Mouse (Mus musculus) kidney, embryonic 15.5 days (tissue): ENCODE results near the gene Tmem104. TPM values are rescaled to one million over a fixed set of nuclear protein-coding genes. Genes with fewer than 3 reads are reported as not detected.

Experiments
- ATAC-seq: fragments of 200-750 bp; cut with Nextera tagmentation; replicated peaks from 2 replicates; pipeline ENCODE4 v1.8.0; 2017; ENCODE audit warnings: moderate TSS enrichment; ENCODE audit not compliant: low FRiP score
- H3K27ac ChIP-seq: fragments of 300-500 bp; sonication (generic); 2 replicates; pipeline ENCODE4 v1.5.1; 2015; ENCODE audit warnings: mild to moderate bottlenecking, inconsistent platforms
- H3K27me3 ChIP-seq: fragments of 300-500 bp; sonication (generic); 2 replicates; pipeline ENCODE4 v1.6.1; 2015; ENCODE audit warnings: inconsistent platforms
- H3K36me3 ChIP-seq: fragments of 300-500 bp; sonication (generic); 2 replicates; pipeline ENCODE4 v1.6.1; 2015; ENCODE audit warnings: inconsistent platforms
- H3K4me1 ChIP-seq: fragments of 300-500 bp; sonication (generic); 2 replicates; pipeline ENCODE4 v1.6.1; 2015; ENCODE audit warnings: inconsistent platforms
- H3K4me2 ChIP-seq: fragments of 300-500 bp; sonication (generic); 2 replicates; pipeline ENCODE4 v1.6.1; 2015; ENCODE audit warnings: moderate library complexity, mild to moderate bottlenecking, inconsistent platforms
- H3K4me3 ChIP-seq: fragments of 300-500 bp; sonication (generic); replicated peaks from 2 replicates; pipeline ENCODE4 v1.5.1; 2015; ENCODE audit warnings: mild to moderate bottlenecking, inconsistent platforms
- H3K9ac ChIP-seq: fragments of 300-500 bp; sonication (generic); 2 replicates; pipeline ENCODE4 v1.6.1; 2015; ENCODE audit warnings: mild to moderate bottlenecking, inconsistent platforms
- H3K9me3 ChIP-seq: fragments of 300-500 bp; sonication (generic); replicated peaks from 2 replicates; pipeline ENCODE4 v1.6.1; 2016; ENCODE audit warnings: inconsistent platforms
- WGBS: fragments of 180-500 bp; shearing (Covaris S2); methylation state at CpG from one replicate; pipeline ENCODE4 v1.1.7; 2015; ENCODE audit warnings: mixed read lengths; 5-methylcytosine and 5-hydroxymethylcytosine counted together
- microRNA-seq: library from miRNA; unstranded; fragments of <30 nt; microRNA quantifications from one replicate; pipeline ENCODE4, GENCODE M21; 2016
- polyA plus RNA-seq: library from polyadenylated mRNA; unstranded; fragments of >200 nt; fragmentation: Nextera tagmentation; extraction: Ambion mirVana; gene quantifications from 2 replicates; pipeline ENCODE4 v1.2.1, GENCODE M21; 2015

The Tmem104 gene
- polyA plus RNA-seq, 1 experiment from 2014 or later, result 11.0 TPM

- Histone ChIP-seq H3K4me1 (peaks cover 15% of the 10 kb centered on the region), H3K4me2 (no peak overlapping the region), H3K9me3 (no peaks in the 10 kb centered on the region), H3K9ac (no peak overlapping the region), H3K36me3 (no peaks in the 10 kb centered on the region), H3K27me3 (peaks cover 11% of the 10 kb centered on the region), H3K4me3 (no peak overlapping the region), H3K27ac (no peak overlapping the region)
- 71% methylated on average over 10 of the region's 10 CpGs for WGBS
- ATAC-seq, result no peak
Observed at GRCm38 (mm10) chr11:115291503-115291902, 104.2 kb downstream of the Tmem104 start.

GRCm38 (mm10) chr11:115292631-115293375, 105.5 kb downstream of the Tmem104 start:
- H3K4me3 ChIP-seq, result no peak overlapping the region
- no peaks in the 10 kb centered on the region for H3K9me3 ChIP-seq
- no peaks in the 10 kb centered on the region for H3K36me3 ChIP-seq
- 64% methylated on average over 14 of the region's 14 CpGs for WGBS
- peaks cover 27% of the 10 kb centered on the region for H3K4me1 ChIP-seq
- no peak overlapping the region for H3K4me2 ChIP-seq
- H3K9ac ChIP-seq, result no peak overlapping the region
- no peak for ATAC-seq
- peaks cover 24% of the 10 kb centered on the region for H3K27me3 ChIP-seq
- H3K27ac ChIP-seq, result no peak overlapping the region

GRCm38 (mm10) chr11:115295939-115296338, 108.7 kb downstream of the Tmem104 start:
- H3K9ac ChIP-seq, result no peak overlapping the region
- H3K4me3 ChIP-seq, result no peak overlapping the region
- H3K9me3 ChIP-seq, result no peaks in the 10 kb centered on the region
- peaks cover 45% of the 10 kb centered on the region for H3K27me3 ChIP-seq
- no peak for ATAC-seq
- H3K36me3 ChIP-seq, result no peaks in the 10 kb centered on the region
- 82% methylated on average over 11 of the region's 11 CpGs for WGBS
- H3K4me1 ChIP-seq, result peaks cover 18% of the 10 kb centered on the region
- H3K4me2 ChIP-seq, result no peak overlapping the region
- no peak overlapping the region for H3K27ac ChIP-seq

Small RNAs within 50 kb of the gene (microRNA-seq; reads per million reads assigned to microRNA genes)
- not detected for gene Gm25837

Other genes starting within 250 kb of the Tmem104 start
- not detected in 2 replicates for gene Cd300c, start 218.3 kb upstream of the Tmem104 start, polyA plus RNA-seq
- 0.10 and 0.26 TPM in 2 replicates for gene Cd300ld, start 197.6 kb upstream of the Tmem104 start, polyA plus RNA-seq
- 2.0 and 2.7 TPM in 2 replicates for gene Cd300c2, start 185.6 kb upstream of the Tmem104 start, polyA plus RNA-seq
- not detected in 2 replicates for gene Cd300ld2, start 171.3 kb upstream of the Tmem104 start, polyA plus RNA-seq
- gene Cd300ld4, start 160.5 kb upstream of the Tmem104 start, polyA plus RNA-seq, result not detected in 2 replicates
- gene Cd300ld5, start 149.7 kb upstream of the Tmem104 start, polyA plus RNA-seq, result not detected in 2 replicates
- gene Cd300ld3, start 139.1 kb upstream of the Tmem104 start, polyA plus RNA-seq, result not detected in 2 replicates
- not detected in 2 replicates for gene Cd300e, start 125.3 kb upstream of the Tmem104 start, polyA plus RNA-seq
- 1.7 and 2.1 TPM in 2 replicates for gene Rab37, start 96.1 kb upstream of the Tmem104 start, polyA plus RNA-seq
- gene Cd300lf, start 53.5 kb upstream of the Tmem104 start, polyA plus RNA-seq, result 0.36 and 0.49 TPM in 2 replicates
- 123 and 127 TPM in 2 replicates for gene Slc9a3r1, start 24.1 kb upstream of the Tmem104 start, polyA plus RNA-seq
- gene Nat9, start 372 bp downstream of the Tmem104 start, polyA plus RNA-seq, result 21.5 and 23.4 TPM in 2 replicates
- not detected in 2 replicates for gene Grin2c, start 79.8 kb downstream of the Tmem104 start, polyA plus RNA-seq
- gene Fdxr, start 89.6 kb downstream of the Tmem104 start, polyA plus RNA-seq, result 15.4 and 20.8 TPM in 2 replicates
- gene Fads6, start 110.2 kb downstream of the Tmem104 start, polyA plus RNA-seq, result 0.49 and 0.55 TPM in 2 replicates
- gene Otop2, start 119.7 kb downstream of the Tmem104 start, polyA plus RNA-seq, result 0.06 and 0.09 TPM in 2 replicates
- not detected in 2 replicates for gene Ush1g, start 134.6 kb downstream of the Tmem104 start, polyA plus RNA-seq
- gene Otop3, start 147.2 kb downstream of the Tmem104 start, polyA plus RNA-seq, result not detected in 2 replicates
- 6.7 and 8.1 TPM in 2 replicates for gene Hid1, start 180.3 kb downstream of the Tmem104 start, polyA plus RNA-seq
- gene Cdr2l, start 194.4 kb downstream of the Tmem104 start, polyA plus RNA-seq, result 10.6 and 10.7 TPM in 2 replicates
- 204 and 209 TPM in 2 replicates for gene Mrpl58, start 216.3 kb downstream of the Tmem104 start, polyA plus RNA-seq
- 1,004 and 1,083 TPM in 2 replicates for gene Atp5h, start 232.5 kb downstream of the Tmem104 start, polyA plus RNA-seq
- 14.1 and 16.4 TPM in 2 replicates for gene Kctd2, start 232.6 kb downstream of the Tmem104 start, polyA plus RNA-seq